Mouse (Mus musculus): ENCODE data around the gene Cux2.

Gene Cux2

GRCm38 (mm10) chr5:122050017-122050831, at the start of gene Cux2:
TSS of gene Cux2 (minus strand) at chr5:122050102.
- peak; percentile 81 to 90 for DNase-seq (ENCODE audit: inconsistent age in 2 of 2, low spot score in 1 of 2)

- no peak for DNase-seq (ENCODE audit: inconsistent age in 2 of 2, low spot score in 1 of 2)
Observed at GRCm38 (mm10) chr5:122094439-122094838, 44.5 kb upstream of the Cux2 start.

- no peak for DNase-seq (ENCODE audit: inconsistent age in 2 of 2, low spot score in 1 of 2)
Observed at GRCm38 (mm10) chr5:122093734-122094133, 43.8 kb upstream of the Cux2 start.

GRCm38 (mm10) chr5:122092794-122093193, 42.9 kb upstream of the Cux2 start:
- no peak for DNase-seq (ENCODE audit: inconsistent age in 2 of 2, low spot score in 1 of 2)

GRCm38 (mm10) chr5:122091070-122091469, 41.2 kb upstream of the Cux2 start:
- DNase-seq (ENCODE audit: inconsistent age in 2 of 2, low spot score in 1 of 2) = peak; percentile 39 to 71

- no peak for DNase-seq (ENCODE audit: inconsistent age in 2 of 2, low spot score in 1 of 2)
Observed at GRCm38 (mm10) chr5:122089664-122090063, 39.8 kb upstream of the Cux2 start.

GRCm38 (mm10) chr5:122088917-122089316, 39.0 kb upstream of the Cux2 start:
- peak; percentile 87 to 96 for DNase-seq (ENCODE audit: inconsistent age in 2 of 2, low spot score in 1 of 2)

- peak in 1 of 2 experiments; percentile 39 for DNase-seq (ENCODE audit: inconsistent age in 2 of 2, low spot score in 1 of 2)
Observed at GRCm38 (mm10) chr5:122086121-122086520, 36.2 kb upstream of the Cux2 start.

- DNase-seq (ENCODE audit: inconsistent age in 2 of 2, low spot score in 1 of 2) = no peak
Observed at GRCm38 (mm10) chr5:122085291-122085690, 35.4 kb upstream of the Cux2 start.

GRCm38 (mm10) chr5:122084470-122084869, 34.6 kb upstream of the Cux2 start:
- DNase-seq (ENCODE audit: inconsistent age in 2 of 2, low spot score in 1 of 2) = no peak

- DNase-seq (ENCODE audit: inconsistent age in 2 of 2, low spot score in 1 of 2) = no peak
Observed at GRCm38 (mm10) chr5:122083282-122083681, 33.4 kb upstream of the Cux2 start.

GRCm38 (mm10) chr5:122081471-122081870, 31.6 kb upstream of the Cux2 start:
- no peak for DNase-seq (ENCODE audit: inconsistent age in 2 of 2, low spot score in 1 of 2)

- no peak for DNase-seq (ENCODE audit: inconsistent age in 2 of 2, low spot score in 1 of 2)
Observed at GRCm38 (mm10) chr5:122080930-122081329, 31.0 kb upstream of the Cux2 start.

- DNase-seq (ENCODE audit: inconsistent age in 2 of 2, low spot score in 1 of 2) = no peak
Observed at GRCm38 (mm10) chr5:122079796-122080195, 29.9 kb upstream of the Cux2 start.

- no peak for DNase-seq (ENCODE audit: inconsistent age in 2 of 2, low spot score in 1 of 2)
Observed at GRCm38 (mm10) chr5:122077244-122077643, 27.3 kb upstream of the Cux2 start.

GRCm38 (mm10) chr5:122075736-122076135, 25.8 kb upstream of the Cux2 start:
- no peak for DNase-seq (ENCODE audit: inconsistent age in 2 of 2, low spot score in 1 of 2)

- DNase-seq (ENCODE audit: inconsistent age in 2 of 2, low spot score in 1 of 2) = no peak
Observed at GRCm38 (mm10) chr5:122071997-122072396, 22.1 kb upstream of the Cux2 start.

GRCm38 (mm10) chr5:122070963-122071800, 21.3 kb upstream of the Cux2 start:
- DNase-seq (ENCODE audit: inconsistent age in 2 of 2, low spot score in 1 of 2) = peak; percentile 72 to 80

GRCm38 (mm10) chr5:122068563-122068962, 18.7 kb upstream of the Cux2 start:
- no peak for DNase-seq (ENCODE audit: inconsistent age in 2 of 2, low spot score in 1 of 2)

GRCm38 (mm10) chr5:122063204-122063933, 13.5 kb upstream of the Cux2 start:
- DNase-seq (ENCODE audit: inconsistent age in 2 of 2, low spot score in 1 of 2) = peak in 1 of 2 experiments; percentile 63

GRCm38 (mm10) chr5:122062479-122062878, 12.6 kb upstream of the Cux2 start:
- DNase-seq (ENCODE audit: inconsistent age in 2 of 2, low spot score in 1 of 2) = peak in 1 of 2 experiments; percentile 54
